Mouse (Mus musculus): Measurements from ENCODE around the gene Ankfy1. TPM values are rescaled to one million over a fixed set of nuclear protein-coding genes. Genes with fewer than 3 reads are reported as not detected.
A peak's percentile ranks its signal among the peaks of the same experiment; 100 is the strongest.
"Not testable (repeated sequence)": the region's sequence is repeated elsewhere in the genome, so short reads cannot be mapped to it uniquely, and the experiment has no call there.

Gene Ankfy1
- total RNA-seq, 2 experiments from 2014 or later, result 31.3 to 35.9 TPM

DNA sequence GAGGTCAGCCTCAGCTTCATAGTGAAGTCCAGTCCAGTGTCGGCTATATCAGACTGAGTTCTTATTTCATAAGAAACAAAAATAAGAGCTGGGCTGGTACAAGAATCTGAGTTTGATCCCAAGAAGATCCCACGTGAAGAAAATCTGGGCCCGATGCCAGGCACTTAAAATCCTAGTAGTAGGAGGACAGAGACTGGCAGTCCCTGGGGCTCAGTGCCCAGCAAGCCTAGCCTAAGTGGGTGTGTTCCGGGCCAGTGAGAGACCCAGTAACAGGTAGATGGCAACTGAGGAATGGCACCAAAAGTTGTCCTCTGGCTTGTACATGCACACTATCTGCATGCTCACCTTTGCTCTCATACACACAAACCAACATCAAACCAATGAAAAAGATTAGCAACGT, 22.9 kb downstream of the Ankfy1 start:
- DNase-seq (ENCODE audit: extremely low spot score in 1 of 2, low spot score in 1 of 2), result peak in 1 of 2 experiments; percentile 42

DNA sequence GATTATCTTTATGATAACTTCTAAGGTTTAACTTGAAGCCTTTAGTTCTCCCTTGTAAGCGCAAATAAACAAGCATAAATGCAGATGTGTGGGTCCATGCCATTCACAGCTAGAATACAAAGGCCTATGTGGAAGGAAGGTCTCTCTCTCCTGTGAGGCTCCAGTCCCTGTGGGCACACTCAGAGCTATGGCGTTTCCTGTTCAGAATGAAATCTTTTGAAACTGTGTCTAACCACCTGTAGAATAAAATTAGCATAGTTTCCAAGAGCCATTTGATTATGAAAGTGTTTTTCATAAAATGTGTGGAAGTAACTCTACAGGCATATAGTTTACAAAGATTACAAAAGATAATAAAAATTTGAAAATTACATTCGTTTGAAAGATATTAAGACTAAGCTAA, 28.4 kb downstream of the Ankfy1 start:
- no peak for DNase-seq (ENCODE audit: extremely low spot score in 1 of 2, low spot score in 1 of 2)

DNA sequence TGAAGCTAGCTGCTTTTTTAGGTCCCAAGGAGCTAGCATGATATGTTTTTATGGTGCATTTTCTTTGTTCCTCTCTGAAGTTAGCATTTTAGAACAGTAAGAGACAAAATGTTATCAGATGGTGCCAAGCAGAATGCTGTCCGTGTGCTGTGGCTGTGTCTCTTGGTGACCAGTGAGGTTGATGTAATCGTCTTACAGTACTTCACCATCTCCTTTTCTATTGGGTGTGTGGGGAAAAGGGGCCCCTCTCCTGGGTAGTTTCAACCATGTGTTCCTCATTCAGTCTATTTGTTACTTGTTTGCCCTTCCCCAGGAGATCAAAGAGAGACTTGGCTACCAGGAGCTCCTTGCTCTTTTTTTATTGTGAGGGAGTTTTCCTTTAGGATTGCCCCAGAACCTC, 33.4 kb downstream of the Ankfy1 start:
- DNase-seq (ENCODE audit: extremely low spot score in 1 of 2, low spot score in 1 of 2), result no peak

DNA sequence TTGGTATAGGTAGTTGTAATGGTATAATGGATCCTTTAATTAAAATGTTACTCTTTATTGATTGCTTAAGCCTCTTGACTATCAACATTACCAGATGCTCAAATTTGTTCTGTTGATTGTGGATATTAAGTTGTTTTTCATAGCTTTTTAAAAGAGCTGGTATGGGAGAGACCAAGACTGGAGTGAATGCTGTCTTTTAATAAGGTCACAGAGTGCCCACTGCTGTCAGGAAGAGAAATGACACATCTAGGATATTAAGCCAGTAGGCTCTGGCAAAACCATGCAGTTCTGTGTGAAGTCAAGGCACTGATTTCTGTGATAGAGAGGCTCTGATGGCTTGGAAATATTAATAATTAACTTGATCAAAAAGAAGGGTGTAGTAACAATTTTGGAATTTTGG, 34.1 kb downstream of the Ankfy1 start:
- DNase-seq (ENCODE audit: extremely low spot score in 1 of 2, low spot score in 1 of 2), result no peak

DNA sequence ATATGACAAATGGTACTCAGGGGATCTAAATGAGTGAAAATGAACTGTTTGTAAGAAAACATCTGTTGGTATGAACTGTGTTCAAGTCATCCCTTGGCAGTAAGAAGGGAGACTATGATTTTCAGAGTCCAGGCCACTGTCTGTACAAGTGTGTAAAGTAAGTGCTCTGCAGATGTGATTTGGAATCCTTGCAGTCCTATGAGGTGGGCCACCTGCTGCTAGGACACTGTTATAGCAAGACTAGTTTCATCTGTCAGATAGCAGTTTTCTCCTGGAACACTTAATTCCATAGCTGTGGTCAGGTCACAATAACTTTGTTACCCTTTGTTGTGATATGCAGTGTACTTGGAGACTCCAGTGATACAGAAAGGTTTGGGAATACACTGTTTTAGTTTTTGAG, 36.2 kb downstream of the Ankfy1 start:
- DNase-seq (ENCODE audit: extremely low spot score in 1 of 2, low spot score in 1 of 2), result no peak

DNA sequence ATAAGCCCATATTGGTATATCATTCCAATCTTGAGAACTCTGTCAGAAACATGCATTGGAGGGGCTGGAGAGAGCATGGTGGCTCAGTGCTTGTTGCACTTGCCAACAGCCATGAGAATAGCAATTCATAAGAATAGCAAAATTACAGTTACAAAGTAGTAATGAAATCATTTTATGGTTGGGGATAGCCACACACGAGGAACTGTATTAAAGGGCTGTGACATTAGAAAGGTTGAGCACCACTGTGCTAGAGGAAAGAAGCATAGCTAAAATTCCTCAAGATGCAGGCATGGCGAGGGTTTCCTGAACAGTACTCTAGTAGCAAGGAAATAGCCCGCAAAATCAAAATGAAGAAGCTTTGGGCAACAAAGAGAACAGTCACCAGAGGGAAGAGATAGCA, 43.9 kb downstream of the Ankfy1 start:
- no peak for DNase-seq (ENCODE audit: extremely low spot score in 1 of 2, low spot score in 1 of 2)

DNA sequence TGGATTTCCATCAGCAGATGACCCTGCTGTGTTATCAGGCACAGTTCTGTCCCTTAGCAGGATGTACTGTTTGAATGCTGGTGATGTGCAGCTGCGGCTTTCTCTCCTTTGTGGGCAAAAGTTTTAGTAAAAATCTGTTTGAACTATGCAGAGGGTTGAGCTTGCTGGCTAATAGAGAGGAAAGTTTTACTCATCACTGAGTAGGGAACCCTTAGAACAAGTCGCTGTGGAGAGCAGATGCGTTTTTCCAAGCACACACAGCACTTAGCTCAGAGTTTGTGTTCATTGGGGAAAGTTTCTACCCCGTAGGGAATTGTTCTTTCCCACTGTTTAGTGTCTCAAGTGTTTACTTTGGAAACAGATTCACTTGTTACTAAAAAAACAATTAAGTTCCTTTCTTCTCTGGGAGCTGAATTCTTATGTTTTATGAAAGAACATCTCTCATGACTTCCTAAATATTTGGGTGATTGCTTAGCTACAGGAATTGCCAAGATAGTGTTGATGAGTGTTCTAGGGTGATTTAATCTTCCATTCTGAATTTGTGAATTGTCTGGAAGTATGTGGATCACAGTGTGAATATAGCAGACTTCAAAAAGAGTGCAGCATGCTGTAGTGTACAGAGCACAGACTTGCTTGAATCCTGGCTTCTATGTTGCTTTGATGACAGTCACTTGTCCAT, 45.2 kb downstream of the Ankfy1 start:
- DNase-seq (ENCODE audit: extremely low spot score in 1 of 2, low spot score in 1 of 2), result no peak

DNA sequence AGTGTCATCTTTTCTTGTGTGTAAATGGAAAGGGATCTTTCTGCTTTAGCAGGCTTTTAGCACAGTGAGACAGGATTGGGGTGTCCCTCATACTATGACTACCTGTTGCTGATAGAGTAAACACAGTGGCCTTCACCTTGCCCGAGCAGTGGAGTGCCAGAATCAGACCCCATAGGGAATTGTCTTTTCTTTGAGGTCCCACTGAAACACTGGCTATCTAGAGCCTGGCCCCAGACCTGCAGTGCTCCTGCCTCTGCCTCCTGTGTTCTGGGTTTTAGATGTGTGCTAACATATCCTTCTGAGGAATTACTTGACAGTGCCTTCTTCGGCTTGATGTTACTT, 45.7 kb downstream of the Ankfy1 start:
- DNase-seq (ENCODE audit: extremely low spot score in 1 of 2, low spot score in 1 of 2), result no peak

DNA sequence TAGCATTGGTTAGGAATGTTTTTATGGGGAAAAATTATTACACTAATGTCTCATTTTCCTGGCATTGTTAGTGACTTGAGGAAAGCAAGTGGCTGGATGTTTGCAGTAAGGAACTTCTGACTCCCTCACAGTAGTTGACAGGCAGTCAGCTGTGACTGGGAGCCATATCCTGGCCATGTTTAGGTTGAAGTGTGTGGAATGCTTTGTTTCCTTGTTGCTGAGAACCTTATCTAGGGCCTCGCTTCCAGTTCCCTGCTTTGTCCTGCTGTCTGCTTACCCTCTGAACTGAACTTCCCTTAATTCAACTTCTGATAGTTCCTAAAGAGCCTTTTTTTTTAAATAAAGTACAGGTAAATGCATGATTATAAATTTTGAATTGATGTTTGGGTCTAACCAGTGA, 46.5 kb downstream of the Ankfy1 start:
- no peak for DNase-seq (ENCODE audit: extremely low spot score in 1 of 2, low spot score in 1 of 2)

DNA sequence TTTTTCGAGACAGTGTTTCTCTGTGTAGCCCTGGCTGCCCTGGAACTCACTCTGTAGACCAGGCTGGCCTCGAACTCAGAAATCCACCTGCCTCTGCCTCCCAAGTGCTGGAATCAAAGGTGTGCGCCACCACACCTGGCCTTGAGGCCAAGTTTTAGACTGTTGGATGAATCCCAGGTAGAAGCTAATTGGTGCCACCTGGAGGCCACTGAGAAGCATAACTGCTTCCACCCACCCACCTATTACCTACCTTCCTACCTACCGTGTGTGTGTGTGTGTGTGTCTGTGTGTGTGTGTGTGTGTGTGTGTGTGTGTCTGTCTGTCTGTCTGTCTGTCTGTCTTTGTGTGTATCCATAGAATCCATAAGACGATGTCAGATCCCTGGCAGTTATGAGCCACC, 47.7 kb downstream of the Ankfy1 start:
- DNase-seq (ENCODE audit: extremely low spot score in 1 of 2, low spot score in 1 of 2), result not testable (repeated sequence)

DNA sequence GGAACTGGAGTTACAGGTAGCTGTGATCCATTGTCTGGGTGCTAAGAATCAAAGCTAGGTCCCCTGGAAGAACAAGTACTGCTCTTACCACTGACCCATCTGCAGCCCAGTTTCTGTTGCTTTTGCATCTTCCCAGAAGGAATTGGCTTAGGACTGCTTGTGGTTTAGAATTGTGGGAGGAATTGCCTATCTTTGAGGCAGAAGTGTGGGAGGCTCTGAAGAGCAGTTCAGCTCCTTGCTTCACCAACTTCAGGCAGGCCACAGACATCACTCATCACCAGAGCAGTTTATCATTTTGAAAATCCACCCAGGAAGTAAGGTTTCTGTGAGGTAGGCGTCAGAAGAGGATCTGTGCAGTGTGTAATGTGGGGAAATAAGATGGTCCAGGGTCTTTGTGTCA, 49.2 kb downstream of the Ankfy1 start:
- DNase-seq (ENCODE audit: extremely low spot score in 1 of 2, low spot score in 1 of 2), result no peak

DNA sequence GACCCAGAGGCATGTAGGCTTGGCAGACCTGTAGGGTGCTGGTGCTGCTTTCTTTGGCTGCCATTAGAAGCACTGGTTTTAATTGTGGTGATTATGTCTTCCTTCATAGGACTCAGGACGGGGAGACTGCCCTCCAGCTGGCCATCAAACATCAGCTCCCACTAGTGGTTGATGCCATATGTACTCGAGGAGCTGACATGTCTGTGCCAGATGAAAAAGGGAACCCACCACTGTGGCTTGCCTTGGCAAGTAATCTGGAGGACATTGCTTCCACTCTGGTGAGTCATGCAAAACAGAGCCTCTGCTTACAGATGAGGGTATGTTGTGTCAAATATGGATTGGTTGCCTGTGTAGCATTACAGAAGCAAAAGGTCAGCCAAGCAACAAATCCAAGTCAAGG, 62.1 kb downstream of the Ankfy1 start:
- DNase-seq (ENCODE audit: extremely low spot score in 1 of 2, low spot score in 1 of 2), result no peak

DNA sequence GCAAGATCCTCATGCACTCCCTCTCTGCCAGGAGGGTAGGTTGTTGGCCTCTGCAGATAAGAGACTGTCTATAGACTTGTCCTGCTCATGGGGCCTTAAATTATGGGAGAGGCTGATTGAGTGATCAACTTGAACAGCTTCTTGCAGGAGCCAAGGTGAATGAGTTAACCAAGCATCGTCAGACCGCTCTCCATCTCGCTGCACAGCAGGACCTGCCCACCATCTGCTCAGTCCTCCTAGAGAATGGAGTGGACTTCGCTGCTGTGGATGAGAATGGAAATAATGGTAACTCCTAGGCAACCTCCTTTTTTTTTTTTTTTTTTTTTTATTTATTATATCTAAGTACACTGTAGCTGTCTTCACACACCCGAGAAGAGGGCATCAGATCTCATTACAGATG, 68.5 kb downstream of the Ankfy1 start:
- no peak for DNase-seq (ENCODE audit: extremely low spot score in 1 of 2, low spot score in 1 of 2)

DNA sequence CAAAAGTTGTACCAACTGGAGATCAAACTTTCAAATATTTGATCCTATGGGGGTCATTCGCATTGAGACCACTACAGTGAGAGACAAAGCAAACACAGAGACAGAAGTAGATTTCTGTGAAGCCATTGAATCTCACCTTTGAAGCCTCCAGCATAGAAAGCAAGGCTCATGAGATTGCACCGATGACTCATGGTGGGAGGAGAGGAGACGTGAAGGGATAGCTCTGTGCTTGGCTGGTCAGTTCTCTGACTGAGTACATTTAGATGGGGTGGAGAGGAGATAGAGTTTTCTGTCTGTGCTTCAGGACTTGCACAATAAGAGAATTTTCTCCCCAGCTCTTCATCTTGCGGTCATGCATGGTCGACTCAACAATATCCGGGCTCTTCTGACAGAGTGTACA, 69.8 kb downstream of the Ankfy1 start:
- DNase-seq (ENCODE audit: extremely low spot score in 1 of 2, low spot score in 1 of 2), result no peak

DNA sequence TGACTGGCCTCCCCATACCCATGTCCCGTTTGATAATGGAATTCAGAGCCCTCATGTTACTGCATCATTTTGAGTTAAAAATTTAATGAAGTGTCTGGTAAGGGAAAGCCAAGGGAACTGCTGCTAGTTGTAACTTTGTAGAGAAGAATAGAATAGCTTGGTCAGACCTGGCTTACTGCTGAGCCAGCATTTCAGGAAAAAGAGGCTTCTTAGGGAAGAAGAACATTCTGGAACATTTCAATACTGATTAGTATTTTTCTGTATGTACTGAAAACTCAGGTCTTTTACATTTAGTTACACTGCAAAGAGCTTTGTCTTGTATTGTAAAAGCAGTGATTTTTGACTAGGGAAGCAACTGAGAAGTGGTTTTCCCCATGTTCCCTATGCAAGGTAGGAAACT, 71.0 kb downstream of the Ankfy1 start:
- no peak for DNase-seq (ENCODE audit: extremely low spot score in 1 of 2, low spot score in 1 of 2)

DNA sequence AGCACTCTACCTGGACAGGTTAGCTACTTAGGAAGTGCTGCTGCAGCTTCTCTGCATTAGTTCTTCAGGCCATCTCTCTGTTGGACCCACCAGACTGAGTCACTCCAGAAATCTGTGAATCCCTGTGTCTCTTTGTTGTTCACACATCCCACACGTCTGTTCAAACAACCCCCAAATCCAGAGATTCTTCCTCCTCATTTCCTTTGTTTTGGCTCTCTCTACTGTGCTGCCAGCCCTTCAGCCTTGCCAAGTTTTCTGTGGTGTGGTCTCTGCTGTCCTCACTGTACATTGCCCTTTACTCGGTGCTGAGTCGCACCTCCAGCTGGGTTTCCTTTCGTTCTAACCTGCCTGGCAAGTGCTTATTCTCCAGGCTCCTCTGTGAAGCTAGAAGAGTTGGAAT, 74.5 kb downstream of the Ankfy1 start:
- no peak for DNase-seq (ENCODE audit: extremely low spot score in 1 of 2, low spot score in 1 of 2)

DNA sequence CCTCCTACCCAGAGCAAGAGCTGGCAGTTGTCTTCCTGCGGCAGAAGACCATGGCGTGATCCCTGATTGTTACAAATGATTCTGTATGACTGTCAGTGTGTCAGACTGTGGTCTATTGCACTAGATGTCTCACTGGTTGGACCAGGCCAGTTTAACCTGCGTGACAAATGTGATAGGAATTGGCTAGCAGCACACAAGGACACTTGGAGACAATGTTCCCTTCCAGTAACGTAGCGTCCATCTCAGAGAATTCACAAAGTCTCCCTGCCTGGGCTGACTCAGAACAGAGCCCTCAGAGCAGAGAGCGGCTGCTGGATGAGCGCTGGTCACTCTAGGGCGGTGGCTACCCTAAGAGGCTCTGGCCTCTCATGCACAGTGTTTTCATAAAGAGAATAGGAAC, 77.9 kb downstream of the Ankfy1 start:
- DNase-seq (ENCODE audit: extremely low spot score in 1 of 2, low spot score in 1 of 2), result no peak

DNA sequence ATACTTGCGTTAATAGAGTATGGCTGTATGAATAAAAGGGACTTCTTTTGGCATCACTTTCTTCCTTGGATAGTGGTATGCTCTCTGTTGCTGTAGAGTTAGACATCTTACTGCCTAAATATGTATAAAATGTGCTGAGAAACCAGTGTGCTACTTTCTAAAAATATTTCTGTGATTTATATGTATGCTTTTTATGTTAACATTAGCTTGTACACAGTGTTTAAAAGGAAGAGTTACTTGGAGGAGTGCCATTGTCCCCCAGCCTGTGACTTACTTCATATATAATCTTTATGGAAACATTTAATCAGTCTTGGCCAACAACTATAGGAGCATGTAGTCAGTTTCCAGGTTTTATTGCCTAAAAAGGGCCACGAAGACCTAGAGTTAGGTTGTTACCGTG, 79.3 kb downstream of the Ankfy1 start:
- DNase-seq (ENCODE audit: extremely low spot score in 1 of 2, low spot score in 1 of 2), result no peak

DNA sequence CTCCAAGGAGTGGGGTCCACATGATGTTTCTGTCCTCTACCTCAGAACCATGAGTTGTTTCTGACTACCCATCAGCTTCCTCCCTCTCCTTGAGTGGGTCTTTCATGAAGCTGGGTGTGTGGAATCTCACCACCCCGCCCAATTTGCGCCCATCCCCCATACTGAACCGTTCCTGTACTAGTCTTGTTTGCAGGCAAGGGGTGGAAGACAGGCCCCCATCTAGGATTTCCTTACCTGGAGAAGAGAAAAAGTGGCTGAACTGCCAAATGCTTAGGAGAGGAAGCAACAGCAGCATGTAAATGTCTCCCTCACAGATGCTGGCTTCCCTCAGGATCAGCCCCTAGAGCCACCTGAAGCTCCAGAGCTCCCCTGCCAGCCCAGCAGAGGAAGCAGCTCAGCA, 80.5 kb downstream of the Ankfy1 start:
- DNase-seq (ENCODE audit: extremely low spot score in 1 of 2, low spot score in 1 of 2), result no peak

DNA sequence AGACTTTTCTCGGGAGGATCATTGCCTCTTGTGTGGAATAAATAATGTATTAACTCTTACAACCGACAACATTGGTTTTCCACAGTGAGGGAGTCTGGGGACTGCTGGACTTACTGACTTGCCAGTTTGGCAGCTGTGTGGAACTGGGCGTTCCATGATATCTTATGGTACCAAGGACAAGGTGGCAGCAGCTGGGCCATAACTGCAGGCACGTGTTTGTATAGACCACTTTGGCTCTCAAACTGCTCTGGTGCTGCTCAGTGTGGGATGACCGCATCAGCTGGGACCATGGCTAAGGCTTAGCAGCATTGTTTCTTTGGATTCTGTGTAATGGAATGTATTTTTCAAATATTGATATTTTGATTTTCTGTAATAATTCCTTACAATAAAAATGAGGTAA, 81.0 kb downstream of the Ankfy1 start:
- DNase-seq (ENCODE audit: extremely low spot score in 1 of 2, low spot score in 1 of 2), result no peak

DNA sequence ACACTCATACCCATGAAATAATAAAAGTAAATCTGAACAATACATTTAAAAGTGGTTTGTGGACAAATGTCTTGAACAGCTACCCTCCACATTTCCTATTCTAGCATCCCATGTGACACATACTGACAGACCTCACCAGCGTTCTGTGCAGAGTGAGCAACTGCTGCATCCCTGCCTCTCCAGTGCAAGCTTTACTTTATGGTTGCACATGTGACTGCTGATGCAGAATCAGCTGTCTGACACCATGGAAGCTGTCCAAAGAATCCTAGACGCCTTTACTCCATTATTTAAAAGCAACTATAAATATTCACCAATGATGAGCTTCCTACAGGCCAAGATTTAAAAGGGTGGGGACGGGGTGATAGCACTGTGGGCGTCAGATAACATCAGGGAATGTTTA, 81.7 kb downstream of the Ankfy1 start:
- no peak for DNase-seq (ENCODE audit: extremely low spot score in 1 of 2, low spot score in 1 of 2)

DNA sequence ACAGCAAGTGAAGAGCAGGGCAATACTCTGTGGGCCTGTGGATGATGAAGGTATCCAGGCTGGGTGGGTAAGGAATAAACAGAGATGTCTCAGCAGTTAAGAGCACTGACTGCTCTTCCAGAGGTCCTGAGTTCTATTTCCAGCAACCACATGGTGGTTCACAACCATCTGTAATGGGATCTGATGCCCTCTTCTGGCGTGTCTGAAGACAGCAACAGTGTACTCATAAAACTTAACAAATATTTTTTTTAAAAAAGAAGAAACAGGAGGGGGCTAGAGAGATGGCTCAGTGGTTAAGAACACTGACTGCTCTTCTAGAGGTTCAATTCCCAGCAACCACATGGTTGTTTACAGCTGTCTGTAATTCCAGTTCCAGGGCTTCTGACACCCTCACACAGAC, 82.8 kb downstream of the Ankfy1 start:
- DNase-seq (ENCODE audit: extremely low spot score in 1 of 2, low spot score in 1 of 2), result not testable (repeated sequence)

DNA sequence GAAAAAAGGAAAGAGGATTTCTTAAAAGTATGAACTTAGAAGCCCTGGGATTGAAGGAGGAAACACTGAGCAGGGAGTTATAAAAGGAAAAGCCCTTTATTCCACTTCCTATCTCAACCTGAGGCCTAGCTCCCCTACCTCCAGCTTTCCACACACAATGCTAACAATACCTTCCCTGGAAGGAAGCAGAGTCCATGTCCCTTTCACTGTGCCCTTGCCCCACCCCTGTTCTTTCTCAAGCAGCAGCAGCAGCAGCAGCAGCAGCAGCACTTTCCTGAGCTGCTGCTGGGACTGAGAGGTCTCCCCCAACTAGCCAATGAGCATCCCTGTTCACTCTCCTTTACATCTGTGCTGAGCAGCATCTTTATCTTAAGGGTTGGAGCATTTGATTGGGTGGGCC, 89.2 kb downstream of the Ankfy1 start:
- DNase-seq (ENCODE audit: extremely low spot score in 1 of 2, low spot score in 1 of 2), result no peak

Data from layer of hippocampus, postnatal 25 days (tissue).